Mouse (Mus musculus): ENCODE measurements around the gene Gm38100. TPM values are rescaled to one million over a fixed set of nuclear protein-coding genes. Genes with fewer than 3 reads are reported as not detected.

Gene Gm38100
- total RNA-seq, 2 experiments from 2014 or later: not detected

GRCm38 (mm10) chr1:175950851-175951250 is 30.7 kb downstream of the Gm38100 start:
- no peak for DNase-seq (ENCODE audit: extremely low spot score in 1 of 2, low spot score in 2 of 2)
- intact Hi-C loops (cut with DNase I): no loop called here

- intact Hi-C loops (cut with DNase I): no loop called here
- no peak for DNase-seq (ENCODE audit: extremely low spot score in 1 of 2, low spot score in 2 of 2)
Observed at GRCm38 (mm10) chr1:175961786-175962185, 41.7 kb downstream of the Gm38100 start.

- DNase-seq (ENCODE audit: extremely low spot score in 1 of 2, low spot score in 2 of 2): no peak
- intact Hi-C loops (cut with DNase I): no loop called here
Observed at GRCm38 (mm10) chr1:175967004-175967745, 47.0 kb downstream of the Gm38100 start.

GRCm38 (mm10) chr1:175970710-175971109 is 50.6 kb downstream of the Gm38100 start:
- no peak for DNase-seq (ENCODE audit: extremely low spot score in 1 of 2, low spot score in 2 of 2)
- intact Hi-C loops (cut with DNase I): no loop called here

Other genes starting within 250 kb of the Gm38100 start
- 10 to 100 TPM; 12.0 to 17.8 TPM for gene Opn3, start 227.6 kb upstream of the Gm38100 start, total RNA-seq (2021)
- 10 to 100 TPM; 15.9 to 20.2 TPM for gene Chml, start 227.4 kb upstream of the Gm38100 start, total RNA-seq (2021)
- not detected for gene Wdr64, start 221.7 kb upstream of the Gm38100 start, total RNA-seq (2021)
- gene Exo1, start 39.7 kb upstream of the Gm38100 start, total RNA-seq (2021): 1 to 10 TPM; 2.0 to 3.4 TPM
- under 1 TPM in 1 of 2 experiments, not detected in 1; 0.34 TPM for gene Rbm8a2, start 58.8 kb downstream of the Gm38100 start, total RNA-seq (2021)

All from left cerebral cortex, postnatal 10 days (tissue).